Mouse (Mus musculus) spleen, adult 18-20 months (tissue): ENCODE data around the gene Rptor.
"Not testable (repeated sequence)": the region's sequence is repeated elsewhere in the genome, so short reads cannot be mapped to it uniquely, and the experiment has no call there.

Source experiments
- DNase-seq, 2 experiments: peaks; one replicate each; pipeline ENCODE4 v3.0.0; 2022; ENCODE audit warnings: mixed read lengths in 2 of 2

The Rptor gene

DNA sequence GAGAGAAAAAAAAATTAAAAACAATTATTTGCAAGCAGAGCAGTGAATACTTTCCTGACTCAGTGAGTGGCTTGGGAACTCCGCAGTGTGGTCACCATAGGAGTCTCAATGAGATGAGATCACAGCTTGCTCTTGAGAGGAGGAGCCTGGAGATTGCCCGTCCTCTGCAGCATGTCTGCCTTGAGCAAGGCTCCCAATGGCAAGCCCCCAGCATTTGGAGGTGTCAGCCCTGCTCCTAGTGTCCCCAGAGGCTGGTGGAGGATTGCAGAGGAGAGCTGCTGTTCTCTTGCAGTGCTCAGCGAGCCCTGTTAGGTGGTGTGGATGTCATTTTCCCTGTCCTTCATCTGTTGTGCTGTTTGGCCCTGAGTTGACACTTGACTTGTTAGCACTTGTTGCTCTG lies 56.6 kb downstream of the Rptor start:
- DNase-seq: no peak

DNA sequence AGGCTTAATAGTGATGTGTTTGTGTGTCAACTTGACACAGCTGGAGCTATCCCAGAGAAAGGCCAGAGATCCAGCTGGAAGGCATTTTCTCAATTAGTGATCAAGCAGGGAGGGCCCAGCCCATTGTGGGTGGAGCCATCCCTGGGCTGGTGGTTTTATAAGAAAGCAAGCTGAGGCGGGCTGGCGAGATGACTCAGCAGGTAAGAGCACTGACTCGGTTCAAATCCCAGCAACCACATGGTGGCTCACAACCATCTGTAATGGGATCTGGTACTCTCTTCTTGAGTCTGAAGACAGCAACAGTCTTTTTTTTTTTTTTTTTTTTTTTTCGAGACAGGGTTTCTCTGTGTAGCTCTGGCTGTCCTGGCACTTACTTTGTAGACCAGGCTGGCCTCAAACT lies 58.8 kb downstream of the Rptor start:
- not testable (repeated sequence) for DNase-seq

DNA sequence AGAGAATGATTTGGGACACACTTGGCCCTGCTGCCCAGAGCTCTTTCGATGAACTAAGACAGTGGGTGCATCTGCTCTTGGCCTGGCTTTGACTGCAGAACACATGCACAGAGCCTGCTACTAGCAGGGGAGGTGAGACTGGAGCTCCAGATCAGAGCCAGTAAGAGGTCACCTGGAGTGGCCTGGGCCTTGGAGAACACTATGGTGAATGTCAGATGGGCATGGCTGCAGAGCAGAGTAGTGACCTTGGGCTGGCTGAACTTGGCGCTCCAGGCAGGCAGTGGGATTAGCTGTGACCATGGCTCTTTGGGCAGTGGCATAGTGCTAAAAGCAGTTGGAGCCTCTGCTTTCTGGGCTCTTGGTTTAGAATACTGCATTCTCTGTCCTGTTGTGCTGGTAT lies 61.2 kb downstream of the Rptor start:
- DNase-seq: no peak

DNA sequence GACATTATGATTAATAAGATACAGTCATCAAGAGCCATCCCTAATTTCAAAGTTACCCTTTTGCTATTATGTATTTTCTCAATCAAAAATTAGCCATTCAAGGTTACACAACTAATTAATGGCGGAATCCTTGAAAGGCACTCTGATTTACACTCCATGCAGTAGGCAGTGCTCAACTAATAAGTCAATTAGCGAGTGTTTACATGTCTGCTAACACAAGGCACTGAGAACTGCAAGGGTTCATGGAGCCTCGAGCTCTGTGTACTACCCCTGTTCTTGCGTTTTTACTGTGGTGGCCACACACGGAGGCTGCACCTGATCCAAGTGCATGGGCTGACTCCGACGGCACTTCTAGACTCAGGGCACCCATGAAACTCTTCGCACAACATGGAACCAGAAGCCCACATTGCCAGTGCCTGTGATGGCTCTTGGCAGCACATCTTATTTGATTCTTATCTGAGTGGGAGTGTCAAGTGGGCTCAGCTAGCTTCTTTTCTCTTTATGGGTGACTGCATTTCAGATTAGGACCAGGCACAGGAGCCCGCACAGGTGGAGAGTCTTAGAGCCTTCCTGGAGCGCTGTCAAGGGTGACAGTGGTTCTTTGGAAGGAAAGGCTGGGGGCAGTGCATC lies 62.1 kb downstream of the Rptor start:
- no peak for DNase-seq

DNA sequence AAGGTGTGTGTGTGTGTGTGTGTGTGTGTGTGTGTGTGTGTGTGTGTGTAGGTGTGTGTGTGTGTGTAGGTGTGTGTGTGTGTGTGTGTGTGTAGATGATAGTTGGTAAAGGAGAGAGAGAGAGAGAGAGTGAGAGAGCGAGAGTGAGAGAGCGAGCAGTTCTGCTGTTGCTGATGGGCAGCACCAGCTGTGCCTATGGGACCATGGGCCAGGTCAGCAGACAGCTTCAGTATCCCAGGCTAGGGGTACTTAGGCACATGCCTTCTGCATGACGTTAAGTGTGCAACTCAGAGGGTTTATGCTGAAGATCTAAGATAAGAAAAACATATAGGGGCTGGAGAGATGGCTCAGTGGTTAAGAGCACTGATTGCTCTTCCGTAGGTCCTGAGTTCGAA lies 62.6 kb downstream of the Rptor start:
- DNase-seq: no peak

DNA sequence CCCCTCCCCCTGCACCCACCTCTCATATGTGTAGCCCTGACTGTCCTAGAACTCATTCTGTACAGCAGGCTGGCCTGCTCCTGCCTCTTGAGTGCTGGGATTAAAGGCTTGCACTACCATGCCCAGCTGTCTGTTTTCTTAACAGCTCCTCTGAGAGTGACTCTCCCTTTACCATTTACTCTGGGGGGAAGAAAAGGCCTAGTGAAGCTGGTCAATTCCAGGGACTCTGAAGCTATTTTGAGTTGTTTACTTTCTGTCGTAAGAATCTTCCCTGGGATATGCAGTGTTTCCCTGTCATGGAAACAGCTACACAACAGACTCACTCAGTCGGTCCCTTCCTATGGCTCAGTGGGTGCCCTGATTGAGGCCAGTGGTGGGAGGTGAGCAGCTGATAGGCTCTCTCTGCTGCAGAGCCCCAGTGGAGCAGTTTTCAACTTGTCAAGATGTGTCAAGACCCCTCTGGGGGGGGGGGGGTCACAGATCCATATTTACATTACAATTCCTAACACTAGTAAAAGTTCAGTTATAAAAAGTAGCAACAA lies 63.9 kb downstream of the Rptor start:
- DNase-seq: no peak

DNA sequence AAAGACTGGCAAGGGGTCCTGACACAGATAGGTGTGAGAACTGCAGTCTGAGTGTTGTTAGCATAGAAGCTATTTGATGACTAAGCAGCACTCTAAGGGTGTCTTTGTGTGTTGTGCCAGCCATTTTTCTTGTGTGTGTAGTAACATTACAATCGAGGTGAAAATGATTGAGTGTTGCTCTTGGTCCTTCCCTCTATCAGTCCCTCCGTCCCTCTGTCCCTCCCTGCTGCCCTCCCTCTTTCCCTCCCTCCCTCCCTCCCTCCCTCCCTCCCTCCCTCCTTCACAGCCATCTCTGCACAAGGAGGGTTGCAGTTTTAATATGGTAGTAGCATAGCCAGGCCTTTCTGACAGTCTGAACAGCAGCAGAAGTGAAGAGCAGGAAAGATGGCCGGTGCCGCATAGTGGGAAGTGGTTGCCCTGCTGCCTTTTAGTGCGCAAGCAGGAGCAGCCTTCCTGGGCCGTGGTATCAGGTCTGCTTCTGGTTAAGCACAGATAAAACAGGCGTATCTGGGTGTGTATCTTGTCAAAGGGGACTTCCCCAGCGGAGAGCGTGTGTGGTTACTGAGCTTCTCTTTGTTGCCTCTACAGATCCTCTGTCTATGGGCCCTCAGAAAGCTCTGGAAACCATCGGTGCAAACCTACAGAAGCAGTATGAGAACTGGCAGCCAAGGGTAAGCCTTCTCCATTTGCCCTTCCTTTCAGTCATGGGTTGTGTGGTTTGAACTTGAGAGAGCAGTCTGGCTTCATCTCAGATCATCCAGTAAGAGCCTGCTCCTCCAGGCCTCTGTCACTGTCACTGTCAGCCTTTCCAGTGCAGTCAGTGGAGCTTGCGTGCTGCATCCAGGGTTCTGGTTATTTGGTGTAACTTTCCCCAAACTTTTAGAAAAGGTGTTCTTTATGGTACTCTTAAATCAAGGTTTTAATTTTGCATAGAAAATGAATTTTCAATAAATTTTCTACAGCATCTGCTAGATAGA lies 68.3 kb downstream of the Rptor start:
- DNase-seq: peak; percentile 39

DNA sequence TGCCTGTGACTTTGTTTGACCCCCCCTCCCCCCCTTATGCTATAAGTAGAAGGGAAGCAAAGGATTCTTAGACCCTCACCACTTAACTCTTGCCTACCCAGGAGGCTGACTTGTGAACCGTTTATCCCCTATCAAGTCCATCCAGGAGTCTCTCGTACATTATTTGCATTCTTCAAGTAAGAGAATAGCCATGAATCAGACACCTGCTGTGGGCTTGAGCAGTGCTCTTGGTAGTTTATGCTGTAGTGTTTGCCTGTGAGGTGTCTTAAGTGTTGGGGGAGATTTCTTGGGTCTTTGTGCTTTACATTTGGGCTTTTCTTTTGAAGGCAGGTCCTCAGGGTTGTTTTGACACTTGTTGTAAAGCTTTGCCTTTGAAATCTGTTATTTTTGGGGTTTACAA lies 69.3 kb downstream of the Rptor start:
- no peak for DNase-seq

DNA sequence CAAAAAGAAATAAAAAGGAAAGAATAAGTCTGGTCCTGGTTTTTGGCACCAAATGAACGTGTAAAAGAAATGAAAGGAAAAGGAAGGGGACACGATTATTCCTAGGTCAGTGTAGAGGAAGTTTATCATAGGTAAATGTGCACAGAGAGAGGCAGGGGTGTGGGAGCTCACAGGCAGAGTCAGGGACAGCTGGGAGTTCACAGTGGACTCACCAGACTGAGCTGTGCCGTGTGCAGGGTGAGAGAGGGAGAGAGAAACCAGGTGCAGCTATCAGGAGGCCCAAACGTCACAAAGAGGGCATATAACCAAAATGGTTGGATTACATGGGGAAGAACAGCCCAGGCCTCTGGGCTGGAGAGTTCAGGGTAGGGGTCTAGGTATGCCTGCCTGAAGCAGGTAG lies 70.1 kb downstream of the Rptor start:
- DNase-seq: no peak

DNA sequence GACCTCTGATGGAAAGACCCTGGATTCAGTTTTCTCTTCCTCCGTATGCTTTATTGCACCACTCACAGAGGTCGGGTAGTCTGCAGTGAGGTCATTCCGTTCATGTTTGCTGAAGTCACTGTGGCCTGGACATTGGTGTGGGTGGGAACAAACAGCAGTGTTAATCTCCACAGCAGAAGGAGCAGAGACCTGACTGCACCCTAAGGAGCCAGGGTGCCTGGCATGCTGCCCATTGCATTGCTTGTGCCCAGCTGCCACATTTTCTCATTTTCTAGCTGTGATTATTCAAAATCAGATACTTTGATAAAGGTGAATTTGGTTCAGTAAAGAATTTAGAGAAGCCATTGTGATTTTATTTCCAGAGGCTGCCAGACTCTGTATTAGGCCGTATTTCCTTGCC lies 72.1 kb downstream of the Rptor start:
- no peak for DNase-seq

DNA sequence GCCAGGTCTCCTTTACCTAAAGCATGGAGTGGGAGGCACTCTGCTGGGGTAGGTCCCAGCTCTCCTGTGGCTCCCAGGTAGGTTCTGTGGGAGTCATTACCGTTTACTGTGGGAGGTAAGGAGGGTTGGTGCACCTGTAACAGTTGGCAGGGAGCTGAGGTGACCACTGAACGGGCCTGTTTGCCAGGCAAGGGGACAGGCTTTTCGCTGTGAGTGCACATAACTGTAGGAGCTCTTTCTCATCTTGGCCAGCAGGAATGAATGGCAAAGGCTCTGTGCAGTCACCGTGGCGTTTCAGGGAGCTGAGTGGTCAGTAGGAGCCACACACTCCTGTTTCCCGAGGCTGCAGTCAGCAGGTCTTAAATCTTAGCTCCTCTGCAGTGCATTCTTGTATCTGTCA lies 72.8 kb downstream of the Rptor start:
- DNase-seq: no peak

DNA sequence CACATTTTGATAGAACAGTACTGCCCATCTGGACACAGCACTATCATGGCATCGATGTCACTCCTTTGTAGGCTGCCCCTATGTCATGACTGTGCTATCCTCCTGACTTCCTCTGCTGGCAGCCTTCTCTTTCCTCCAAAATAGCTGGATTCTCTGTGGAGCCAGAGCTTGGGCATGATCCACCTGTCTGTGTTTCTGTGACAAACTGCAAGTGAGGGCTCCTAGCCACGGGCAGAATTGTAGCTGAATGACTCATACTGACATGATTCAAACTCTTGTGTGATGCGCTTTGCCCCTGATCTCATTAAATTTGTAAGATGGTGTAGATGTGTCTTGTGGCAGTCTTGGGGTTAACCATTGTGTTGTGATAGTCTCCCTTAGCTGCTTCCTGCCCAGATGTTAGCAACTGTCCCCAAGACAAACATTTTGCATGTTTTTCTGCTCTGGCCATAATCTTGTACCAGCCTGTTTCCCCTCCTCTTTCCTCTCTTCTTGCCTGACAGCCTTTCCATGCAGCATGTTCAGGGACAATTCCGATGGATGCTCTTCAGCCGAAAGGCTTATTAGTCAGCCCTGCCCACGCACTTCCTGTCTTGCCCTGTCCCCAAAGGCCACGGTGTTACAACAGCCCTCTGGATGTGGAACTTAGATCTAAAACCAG lies 74.2 kb downstream of the Rptor start:
- no peak for DNase-seq

DNA sequence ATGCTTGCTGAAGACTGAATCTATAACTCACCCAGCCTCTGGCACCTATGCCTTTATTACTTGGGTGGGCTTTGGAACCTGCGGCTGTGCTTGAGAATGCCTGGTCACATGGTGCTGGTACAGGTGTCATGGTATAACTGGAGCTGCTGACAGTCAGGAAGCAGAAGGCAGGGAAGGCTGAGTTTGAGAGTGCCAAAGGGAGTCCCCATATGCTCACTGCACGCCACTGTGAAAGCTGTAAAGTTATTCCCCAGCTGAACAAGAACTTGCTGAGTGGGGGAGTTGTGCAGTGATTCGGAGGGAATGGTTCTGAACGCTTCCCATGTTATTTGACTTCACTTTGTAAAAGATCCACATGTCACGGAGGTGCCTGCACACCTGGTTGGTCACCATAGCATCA lies 75.7 kb downstream of the Rptor start:
- no peak for DNase-seq

DNA sequence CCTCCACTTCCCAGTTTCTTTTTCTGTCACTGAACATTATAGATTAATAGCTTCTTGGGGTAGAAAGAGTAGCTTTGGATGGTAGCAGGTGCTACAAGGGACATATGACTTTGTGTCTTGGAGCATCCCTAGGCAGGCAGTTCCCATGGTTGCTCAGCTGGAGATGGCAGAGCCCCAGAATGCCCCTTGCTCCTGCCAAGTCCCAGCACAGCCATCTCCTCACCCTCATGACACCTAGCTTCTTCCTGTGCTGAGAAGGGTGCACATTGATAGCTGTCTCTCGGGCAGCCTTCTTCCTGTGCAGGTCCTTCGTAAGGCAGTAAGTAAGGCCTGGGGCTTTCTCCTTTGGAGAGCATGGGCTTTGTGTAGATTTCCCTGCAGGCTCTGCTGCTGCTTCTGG lies 78.0 kb downstream of the Rptor start:
- DNase-seq: no peak

DNA sequence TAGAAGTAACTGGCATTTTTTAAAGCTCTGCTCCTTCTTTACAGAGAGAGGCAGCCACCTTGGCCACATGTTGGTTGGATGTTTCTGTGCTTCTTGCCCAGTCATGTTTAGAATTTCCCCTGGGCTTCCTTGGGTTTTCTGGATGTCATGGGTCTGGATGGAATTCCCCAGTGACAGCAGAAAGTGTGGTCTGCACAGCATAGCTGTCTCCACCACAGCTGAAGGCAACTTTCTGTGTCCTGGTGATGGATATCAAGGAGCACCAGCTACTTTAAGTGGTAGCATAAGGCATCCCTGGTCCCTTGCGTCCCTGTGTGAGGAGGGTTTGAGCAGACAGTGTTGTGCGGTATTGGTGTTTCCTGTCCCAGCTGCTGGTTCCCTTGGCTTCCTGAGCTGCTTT lies 79.6 kb downstream of the Rptor start:
- no peak for DNase-seq

DNA sequence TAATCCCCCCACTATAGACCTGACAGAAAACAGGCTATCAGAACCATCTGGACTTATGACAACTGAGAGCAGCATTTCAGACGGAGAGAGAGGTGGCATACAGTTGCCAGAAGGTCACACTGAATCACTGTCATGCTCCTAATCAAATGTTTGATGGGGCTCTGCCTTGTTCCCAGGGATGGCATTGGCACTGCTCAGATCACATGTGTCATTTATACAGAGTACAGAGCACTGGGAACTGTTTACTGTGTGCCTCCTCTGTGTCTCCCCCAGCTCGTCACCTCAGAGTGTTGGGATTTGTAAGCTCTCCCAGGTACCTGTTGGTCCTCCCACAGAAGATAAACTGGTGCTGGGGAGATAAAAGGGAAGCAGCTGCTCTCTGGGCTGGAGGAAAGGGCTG lies 81.1 kb downstream of the Rptor start:
- DNase-seq: no peak

DNA sequence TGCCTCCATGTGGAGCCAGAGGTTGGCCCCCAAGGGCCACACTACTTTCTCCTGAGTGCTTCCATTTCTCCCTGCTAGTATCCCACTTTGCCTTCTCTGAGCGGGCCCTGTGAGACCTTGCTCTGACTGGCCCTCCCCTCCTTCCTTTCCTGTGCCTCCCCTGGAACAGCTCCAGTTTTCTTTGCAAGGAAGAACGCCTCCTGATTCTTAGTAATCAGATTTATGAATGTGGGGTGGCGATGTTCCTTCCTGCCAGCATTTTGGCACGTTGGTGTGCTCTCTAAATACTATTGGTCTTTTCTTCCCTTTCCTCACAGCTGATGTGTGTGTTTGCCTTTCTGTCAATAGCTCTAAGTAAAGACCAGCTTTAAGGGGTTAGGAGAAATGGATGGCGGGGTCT lies 82.8 kb downstream of the Rptor start:
- no peak for DNase-seq

DNA sequence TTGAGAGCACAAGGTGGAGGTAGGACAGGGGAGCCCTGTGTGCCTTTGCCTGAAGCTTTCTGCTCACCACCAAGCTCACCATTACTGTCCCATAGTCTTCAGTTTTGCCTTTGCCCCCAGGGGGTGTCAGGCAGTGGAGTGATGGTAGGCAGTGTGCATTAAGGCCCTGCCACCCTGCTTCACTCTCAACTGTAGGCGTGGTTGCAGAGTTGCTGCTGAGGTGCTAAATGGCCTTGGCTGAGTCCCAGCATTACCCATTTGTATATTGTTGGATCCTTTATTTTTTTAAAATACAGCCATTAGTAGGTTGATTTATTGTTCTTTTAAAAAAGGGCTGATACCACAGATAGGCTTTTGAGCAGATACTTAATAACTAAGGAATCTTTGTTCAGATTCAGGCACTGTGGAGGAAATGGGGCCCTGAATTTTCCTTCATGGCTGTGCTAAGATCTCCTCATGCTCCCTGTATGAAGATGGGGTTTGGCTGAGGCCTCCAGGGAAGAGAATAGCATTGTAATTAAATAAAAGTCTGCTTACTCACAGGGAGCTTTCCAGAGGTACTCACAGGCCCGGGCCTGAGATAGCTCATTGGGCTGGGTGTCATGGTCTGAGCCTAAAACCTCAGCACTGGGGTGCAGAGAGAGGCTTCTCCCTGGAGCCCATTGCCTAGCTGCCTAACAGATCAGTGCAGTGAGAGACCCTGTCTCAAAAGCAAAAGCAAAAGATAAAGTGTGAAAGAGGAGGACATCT lies 83.4 kb downstream of the Rptor start:
- DNase-seq: no peak

DNA sequence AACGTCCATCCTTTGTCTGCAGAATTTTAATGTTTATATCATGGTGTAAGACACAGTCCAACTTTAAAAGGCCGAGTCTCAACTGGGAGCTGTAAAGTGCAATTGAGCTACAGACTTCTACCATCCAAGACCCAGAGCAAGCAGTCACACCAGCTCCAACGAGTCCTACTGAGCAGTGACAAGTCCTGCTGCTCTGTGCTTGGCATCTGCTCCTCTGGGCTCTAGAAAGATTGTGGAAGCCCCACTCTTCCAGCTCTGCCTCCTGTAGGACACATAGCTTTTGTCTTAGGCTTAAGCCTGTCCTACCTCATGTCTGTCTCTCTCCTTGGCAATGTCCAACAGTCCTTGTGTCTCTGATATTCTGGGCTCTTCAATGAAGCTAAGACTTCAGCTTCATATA lies 84.6 kb downstream of the Rptor start:
- no peak for DNase-seq

DNA sequence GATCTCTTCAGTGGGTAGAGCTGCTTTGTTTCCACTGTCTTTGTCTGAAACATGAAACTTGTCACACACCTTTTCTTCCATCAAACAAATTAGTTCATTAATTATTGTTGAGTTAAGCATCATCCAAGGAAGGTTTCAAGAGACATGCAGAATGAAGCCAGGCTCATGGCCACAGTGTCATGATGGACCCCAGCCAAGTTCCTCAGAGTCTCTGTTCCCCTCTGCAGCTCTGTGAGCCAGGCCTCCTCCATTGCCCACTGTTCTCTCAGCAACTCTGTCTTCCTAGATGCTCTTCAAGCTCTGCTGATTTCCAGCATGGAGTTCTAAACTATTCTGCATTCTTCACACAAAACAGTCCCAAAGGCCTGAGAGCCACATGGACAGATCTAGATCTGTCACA lies 85.3 kb downstream of the Rptor start:
- no peak for DNase-seq

DNA sequence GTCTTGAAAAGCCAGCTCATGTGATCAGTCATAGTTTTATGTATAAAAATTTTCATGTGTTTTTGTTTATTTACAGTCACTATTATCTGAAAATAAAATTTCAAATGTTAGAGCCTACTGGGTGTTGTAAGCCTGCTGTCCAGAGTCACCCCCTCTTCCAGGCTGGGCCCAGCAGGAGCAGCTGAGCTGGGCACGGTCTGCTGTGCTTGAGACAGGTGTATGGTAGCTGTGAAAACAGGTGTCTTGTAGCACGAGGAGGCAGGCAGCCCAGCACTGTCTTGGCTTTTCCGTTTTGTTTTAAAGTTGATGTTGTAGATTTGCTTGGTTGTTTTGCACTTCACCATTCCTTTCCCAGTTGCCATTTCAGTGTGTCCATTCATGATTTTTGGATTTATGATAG lies 87.2 kb downstream of the Rptor start:
- DNase-seq: no peak

DNA sequence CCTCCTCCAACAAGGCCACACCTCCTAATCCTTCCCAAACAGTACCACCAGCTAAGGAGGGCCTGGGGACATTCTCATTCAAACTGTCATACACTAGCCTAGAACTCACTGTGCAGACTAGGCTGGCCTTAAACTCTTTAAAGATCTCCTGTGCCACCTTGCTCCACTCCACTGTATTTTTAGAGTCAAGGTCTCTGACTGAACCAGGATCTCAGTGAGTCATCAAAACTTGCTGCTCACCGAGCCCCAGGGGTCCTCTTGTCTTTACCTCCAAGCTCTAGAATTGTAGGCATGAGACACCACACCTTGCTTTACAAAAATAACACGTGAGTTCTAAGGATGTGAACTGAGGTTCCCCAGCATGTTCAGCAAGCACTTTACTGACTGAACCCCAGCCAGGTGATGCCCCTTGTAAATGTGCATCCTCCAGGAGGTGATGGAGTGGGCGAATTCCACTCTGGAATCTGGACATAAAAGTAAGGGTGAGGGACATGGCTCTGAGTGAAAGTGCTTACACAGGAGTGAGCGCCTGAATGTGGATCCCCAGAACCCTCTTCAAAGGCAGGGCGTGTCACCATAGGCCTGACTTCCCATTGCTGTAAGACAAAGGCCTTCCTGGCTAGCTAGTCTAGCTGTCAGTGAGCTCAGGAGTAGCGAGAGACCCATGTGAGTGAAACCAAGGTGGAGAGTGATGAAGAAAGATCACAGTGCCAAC lies 89.6 kb downstream of the Rptor start:
- no peak for DNase-seq
